10 mouse cellular contexts compared by ENCODE assay signal in genomic region chr14:121666641-121667274, GRCm38 (mm10).
"Had no signal": no experiment of that assay in that cellular context is flagged by ENCODE, and none has a peak within 500 bp of the region (broad histone marks: within the 10 kb centered on the region; RNA-seq: fewer than 3 reads in every experiment).

No protein-coding gene starts in this region.

- H3K9ac ChIP-seq: liver, embryonic 15.5 days; neural tube, embryonic 15.5 days had no signal

- H3K36me3 ChIP-seq: liver, embryonic 15.5 days; midbrain, embryonic 10.5 days had no signal

- H3K4me1 ChIP-seq: midbrain, embryonic 10.5 days; neural tube, embryonic 15.5 days had no signal

- H3K27ac ChIP-seq: kidney, postnatal 0 days; liver, embryonic 15.5 days; midbrain, embryonic 10.5 days; neural tube, embryonic 15.5 days had no signal

- H3K27me3 ChIP-seq: liver, embryonic 15.5 days; neural tube, embryonic 15.5 days had no signal

- H3K9me3 ChIP-seq: liver, embryonic 15.5 days; midbrain, embryonic 10.5 days; neural tube, embryonic 15.5 days had no signal

- H3K4me3 ChIP-seq: liver, embryonic 15.5 days; midbrain, embryonic 10.5 days; myocyte; neural tube, embryonic 15.5 days had no signal

- H3K4me2 ChIP-seq: liver, embryonic 11.5 days; liver, embryonic 15.5 days; neural tube, embryonic 15.5 days had no signal

- DNase-seq: midbrain, embryonic 14.5 days; right cerebral cortex, adult 18-20 months; right cerebral cortex, postnatal 25 days; thymus, postnatal 36 days had no signal
